Mouse (Mus musculus) hindbrain, embryonic 14.5 days (tissue): ENCODE measurements around the gene Plpp3. TPM values are rescaled to one million over a fixed set of nuclear protein-coding genes. Genes with fewer than 3 reads are reported as not detected.

Experiments used
- ATAC-seq: fragments of 200-750 bp; cut with Nextera tagmentation; 2 replicates; pipeline ENCODE4 v1.8.0; 2017; ENCODE audit warnings: moderate number of reproducible peaks, mild to moderate bottlenecking, moderate TSS enrichment, moderate library complexity; ENCODE audit not compliant: low FRiP score
- DNase-seq: peaks from one replicate; pipeline ENCODE4 v3.0.0-alpha.2; 2015; ENCODE audit warnings: low spot score
- H3K27ac ChIP-seq: fragments of 300-500 bp; sonication (generic); 2 replicates; pipeline ENCODE4 v1.5.1; 2014; ENCODE audit warnings: mild to moderate bottlenecking, moderate library complexity
- H3K27me3 ChIP-seq: fragments of 300-500 bp; sonication (generic); 2 replicates; pipeline ENCODE4 v1.6.1; 2014; ENCODE audit warnings: mild to moderate bottlenecking, low read length, mixed read lengths; ENCODE audit not compliant: control insufficient read depth, insufficient read depth
- H3K36me3 ChIP-seq: fragments of 300-500 bp; sonication (generic); replicated peaks from 2 replicates; pipeline ENCODE4 v1.6.1; 2014; ENCODE audit not compliant: control insufficient read depth, insufficient read depth
- H3K4me1 ChIP-seq: fragments of 300-500 bp; sonication (generic); replicated peaks from 2 replicates; pipeline ENCODE4 v1.6.1; 2014; ENCODE audit warnings: antibody characterized with exemption, low read length, mixed read lengths; ENCODE audit not compliant: control insufficient read depth, insufficient read depth
- H3K4me2 ChIP-seq: fragments of 300-500 bp; sonication (generic); replicated peaks from 2 replicates; pipeline ENCODE4 v1.6.1; 2014; ENCODE audit warnings: mild to moderate bottlenecking, moderate library complexity
- H3K4me3 ChIP-seq: fragments of 300-500 bp; sonication (generic); replicated peaks from 2 replicates; pipeline ENCODE4 v1.5.1; 2014; ENCODE audit warnings: mild to moderate bottlenecking, low read length
- H3K9ac ChIP-seq: fragments of 300-500 bp; sonication (generic); 2 replicates; pipeline ENCODE4 v1.6.1; 2014
- H3K9me3 ChIP-seq: fragments of 300-500 bp; sonication (generic); 2 replicates; pipeline ENCODE4 v1.6.1; 2016; ENCODE audit warnings: low read length; ENCODE audit not compliant: control insufficient read depth
- WGBS: fragments of 180-500 bp; shearing (Covaris S2); extraction: QIAGEN DNeasy Blood & Tissue Kit; methylation state at CpG from one replicate; pipeline ENCODE4 v1.1.7; 2014; 5-methylcytosine and 5-hydroxymethylcytosine counted together
- polyA plus RNA-seq: library from polyadenylated mRNA; unstranded; fragments of >200 nt; fragmentation: Nextera tagmentation; extraction: Ambion mirVana; gene quantifications from 2 replicates; pipeline ENCODE4 v1.2.1, GENCODE M21; 2014

Gene Plpp3
- polyA plus RNA-seq, 1 experiment from 2014 or later: 69.9 TPM

DNA sequence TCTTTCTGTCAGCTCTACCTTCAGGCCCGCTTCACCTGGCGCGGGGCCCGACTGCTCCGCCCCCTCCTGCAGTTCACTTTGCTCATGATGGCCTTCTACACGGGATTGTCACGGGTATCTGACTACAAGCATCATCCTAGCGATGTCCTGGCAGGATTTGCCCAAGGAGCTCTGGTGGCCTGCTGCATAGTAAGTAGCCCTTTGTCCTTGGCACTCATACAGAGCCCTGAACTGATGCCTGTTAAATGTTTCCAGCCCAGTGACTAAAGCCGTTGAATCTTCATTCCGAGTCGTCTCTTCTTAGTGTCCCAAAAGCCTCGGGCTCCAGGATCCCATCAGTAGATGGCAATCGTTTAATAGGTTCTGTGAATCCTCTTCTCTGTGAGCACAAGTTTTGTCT is 62.2 kb downstream of the Plpp3 start:
- DNase-seq: no peak
- WGBS: 79% methylated on average over 13 of the region's 13 CpGs
- H3K4me3 ChIP-seq: no peak overlapping the region

GRCm38 (mm10) chr4:105220849-105221248 is 63.7 kb downstream of the Plpp3 start:
- no peaks in the 10 kb centered on the region for H3K9me3 ChIP-seq
- 93% methylated on average over 3 of the region's 3 CpGs for WGBS

More for the DNA sequence above, 62.2 kb downstream of the Plpp3 start:
- Histone ChIP-seq H3K27ac (no peak overlapping the region), H3K9ac (no peak overlapping the region), H3K27me3 (no peaks in the 10 kb centered on the region), H3K9me3 (no peaks in the 10 kb centered on the region), H3K4me1 (no peaks in the 10 kb centered on the region), H3K4me2 (no peak overlapping the region), H3K36me3 (peaks cover 13% of the 10 kb centered on the region; the same call in 1 of the 2 replicates)
- ATAC-seq: no peak

DNA sequence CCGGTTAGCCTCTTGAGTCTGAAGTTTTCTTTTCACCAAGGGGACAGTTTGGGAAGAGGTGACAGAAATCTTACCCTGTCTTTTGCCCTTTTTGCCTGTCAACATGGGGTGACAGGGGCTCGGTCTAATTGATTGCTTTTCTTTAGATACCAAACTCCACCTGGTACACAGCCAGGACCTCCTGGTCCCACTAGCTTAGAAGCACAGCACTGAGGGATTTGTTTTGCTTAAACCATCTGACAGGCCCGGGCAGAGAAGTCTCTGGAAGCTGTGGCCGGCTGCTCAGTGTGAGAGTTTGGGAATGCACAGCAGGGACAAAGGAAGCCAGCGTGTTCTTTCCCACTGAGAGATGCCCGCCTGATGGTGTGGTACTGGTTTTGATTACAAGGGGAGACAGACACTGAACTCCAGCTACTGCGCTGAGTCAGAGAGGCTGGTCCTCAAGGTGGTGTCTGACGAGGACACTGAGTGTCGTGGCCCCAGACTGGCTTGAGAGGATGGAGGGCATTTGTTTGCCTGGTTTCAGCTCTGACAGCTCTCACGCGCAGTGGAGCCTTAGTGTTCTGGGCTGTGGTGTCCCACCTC is 64.2 kb downstream of the Plpp3 start:
- H3K27ac ChIP-seq: no peak overlapping the region
- H3K4me2 ChIP-seq: no peak overlapping the region
- H3K4me1 ChIP-seq: no peaks in the 10 kb centered on the region

More at GRCm38 (mm10) chr4:105220849-105221248, 63.7 kb downstream of the Plpp3 start:
- H3K36me3 ChIP-seq: peaks cover 13% of the 10 kb centered on the region; the same call in 1 of the 2 replicates
- no peak overlapping the region for H3K4me3 ChIP-seq
- ATAC-seq (no peak), DNase-seq (no peak)
- no peak overlapping the region for H3K4me2 ChIP-seq
- H3K27ac ChIP-seq: no peak overlapping the region; the same call in 1 of the 2 replicates
- H3K4me1 ChIP-seq: no peaks in the 10 kb centered on the region
- no peaks in the 10 kb centered on the region for H3K27me3 ChIP-seq
- no peak overlapping the region for H3K9ac ChIP-seq

GRCm38 (mm10) chr4:105223101-105223924 is 66.2 kb downstream of the Plpp3 start:
- Histone ChIP-seq H3K27me3 (no peaks in the 10 kb centered on the region), H3K4me3 (no peak overlapping the region), H3K27ac (no peak overlapping the region), H3K9ac (no peak overlapping the region), H3K4me2 (no peak overlapping the region), H3K4me1 (no peaks in the 10 kb centered on the region), H3K36me3 (peaks cover 28% of the 10 kb centered on the region), H3K9me3 (no peaks in the 10 kb centered on the region)
- DNase-seq (no peak), ATAC-seq (no peak)
- 89% methylated on average over 5 of the region's 5 CpGs for WGBS

More for the DNA sequence above, 64.2 kb downstream of the Plpp3 start:
- peaks cover 13% of the 10 kb centered on the region; the same call in 1 of the 2 replicates for H3K36me3 ChIP-seq
- WGBS: 77% methylated on average over 11 of the region's 11 CpGs
- H3K27me3 ChIP-seq: no peaks in the 10 kb centered on the region
- ATAC-seq: no peak
- no peak overlapping the region for H3K9ac ChIP-seq
- no peak overlapping the region for H3K4me3 ChIP-seq
- H3K9me3 ChIP-seq: no peaks in the 10 kb centered on the region
- no peak for DNase-seq

DNA sequence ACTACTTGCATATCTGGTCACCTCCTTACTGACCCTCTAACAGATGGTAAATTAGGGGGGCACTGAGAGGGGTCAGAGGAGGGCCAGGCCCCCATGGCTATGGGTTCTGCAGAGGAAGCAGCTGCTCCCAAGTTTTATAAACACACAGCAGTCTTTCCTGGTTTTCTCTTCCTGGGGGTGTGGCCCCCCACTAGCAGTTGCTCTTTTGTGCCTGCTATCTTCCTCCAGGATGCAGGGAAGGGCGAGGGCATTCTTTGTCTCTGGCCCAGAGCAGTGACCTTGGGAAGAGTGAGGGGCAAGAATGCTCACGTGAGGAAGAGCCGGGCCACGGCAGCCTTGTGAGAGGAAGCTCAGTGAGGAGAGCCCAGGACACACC is 66.8 kb downstream of the Plpp3 start:
- no peak overlapping the region for H3K4me3 ChIP-seq
- peaks cover 28% of the 10 kb centered on the region for H3K36me3 ChIP-seq
- no peak overlapping the region for H3K9ac ChIP-seq
- no peak overlapping the region for H3K27ac ChIP-seq
- no peaks in the 10 kb centered on the region for H3K4me1 ChIP-seq
- H3K27me3 ChIP-seq: no peaks in the 10 kb centered on the region
- H3K4me2 ChIP-seq: no peak overlapping the region
- 51% methylated on average over 4 of the region's 4 CpGs for WGBS
- DNase-seq (no peak), ATAC-seq (no peak)
- H3K9me3 ChIP-seq: no peaks in the 10 kb centered on the region

- ATAC-seq (no peak), DNase-seq (no peak)
- H3K4me1 ChIP-seq: no peaks in the 10 kb centered on the region
- H3K9me3 ChIP-seq: no peaks in the 10 kb centered on the region
- no peak overlapping the region for H3K27ac ChIP-seq
- H3K9ac ChIP-seq: no peak overlapping the region
- H3K27me3 ChIP-seq: no peaks in the 10 kb centered on the region
- no peak overlapping the region for H3K4me2 ChIP-seq
- H3K36me3 ChIP-seq: peaks cover 29% of the 10 kb centered on the region
- H3K4me3 ChIP-seq: no peak overlapping the region
- WGBS: 68% methylated on average over 2 of the region's 2 CpGs
These were observed 68.4 kb downstream of the Plpp3 start for GRCm38 (mm10) chr4:105225512-105225911.

DNA sequence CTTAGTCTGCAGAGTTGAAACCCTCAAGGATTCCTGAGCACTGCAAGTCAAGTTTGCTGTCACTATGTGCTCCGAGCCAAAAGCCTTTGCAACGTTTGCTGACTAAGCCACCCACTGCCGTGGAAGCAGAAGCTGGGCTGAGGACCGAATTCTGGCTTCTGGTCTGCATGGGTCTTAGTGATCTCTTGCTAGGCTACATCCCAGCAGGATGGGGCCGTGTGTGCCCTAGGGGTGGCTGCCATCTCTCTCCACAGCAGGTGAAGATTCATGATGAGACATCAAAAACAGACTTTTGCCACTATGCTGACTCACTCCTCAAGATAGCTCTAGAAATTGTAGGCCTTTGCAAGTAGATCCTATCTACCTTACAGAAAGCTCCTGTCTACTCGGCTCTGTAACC is 69.2 kb downstream of the Plpp3 start:
- Histone ChIP-seq H3K27ac (no peak overlapping the region), H3K4me1 (no peaks in the 10 kb centered on the region), H3K9me3 (no peaks in the 10 kb centered on the region), H3K9ac (no peak overlapping the region), H3K4me3 (no peak overlapping the region), H3K27me3 (no peaks in the 10 kb centered on the region), H3K4me2 (no peak overlapping the region), H3K36me3 (peaks cover 33% of the 10 kb centered on the region)
- 77% methylated on average over 6 of the region's 6 CpGs for WGBS
- DNase-seq (no peak), ATAC-seq (no peak)

GRCm38 (mm10) chr4:105230127-105230526 is 73.0 kb downstream of the Plpp3 start:
- peaks cover 32% of the 10 kb centered on the region for H3K36me3 ChIP-seq
- no peak overlapping the region for H3K4me3 ChIP-seq
- ATAC-seq (no peak), DNase-seq (no peak)
- H3K9me3 ChIP-seq: no peaks in the 10 kb centered on the region
- no peaks in the 10 kb centered on the region for H3K4me1 ChIP-seq
- H3K27me3 ChIP-seq: no peaks in the 10 kb centered on the region
- WGBS: 87% methylated on average over 8 of the region's 8 CpGs
- no peak overlapping the region for H3K9ac ChIP-seq
- no peak overlapping the region for H3K4me2 ChIP-seq
- no peak overlapping the region for H3K27ac ChIP-seq

GRCm38 (mm10) chr4:105240233-105240632 is 83.1 kb downstream of the Plpp3 start:
- Histone ChIP-seq H3K4me3 (no peak overlapping the region), H3K4me1 (peaks cover 4% of the 10 kb centered on the region; the same call in 1 of the 2 replicates), H3K27me3 (no peaks in the 10 kb centered on the region), H3K4me2 (no peak overlapping the region), H3K9ac (no peak overlapping the region), H3K9me3 (no peaks in the 10 kb centered on the region), H3K27ac (no peak overlapping the region), H3K36me3 (no peaks in the 10 kb centered on the region)
- DNase-seq (no peak), ATAC-seq (no peak)
- WGBS: 31% methylated on average over 7 of the region's 7 CpGs
